Mouse (Mus musculus) yolk sac, embryonic 10.5 days (tissue): ENCODE results near the gene Drap1.

ENCODE experiments used
- DNase-seq: peaks from one replicate; pipeline ENCODE4 v3.0.0-alpha.2; 2017; ENCODE audit warnings: low spot score

Drap1 gene

GRCm38 (mm10) chr19:5377446-5377845, 47.3 kb downstream of the Drap1 start:
- DNase-seq: no peak

GRCm38 (mm10) chr19:5374748-5375147, 50.0 kb downstream of the Drap1 start:
- peak; percentile 80 for DNase-seq

GRCm38 (mm10) chr19:5374177-5374576, 50.6 kb downstream of the Drap1 start:
- no peak for DNase-seq
